Mouse (Mus musculus) CH12.LX (cell line): Measurements from ENCODE around the gene Trnp1. TPM values are rescaled to one million over a fixed set of nuclear protein-coding genes. Genes with fewer than 3 reads are reported as not detected.

Experiments
- DNase-seq: peaks from one replicate; pipeline ENCODE4 v3.0.0-alpha.2; 2013; ENCODE audit errors: extremely low read depth
- H3K27ac ChIP-seq: 2 replicates; pipeline ENCODE4 v1.5.1; 2012; ENCODE audit warnings: low read depth, mild to moderate bottlenecking, control low read depth, moderate library complexity; ENCODE audit not compliant: insufficient read depth
- H3K27me3 ChIP-seq: replicated peaks from 2 replicates; pipeline ENCODE3; 2012; ENCODE audit warnings: inconsistent platforms
- H3K36me3 ChIP-seq, 2 experiments: replicated peaks in 1 of 2; 2 replicates each; pipeline versions ENCODE3 to v1.6.1; 2012; ENCODE audit warnings: inconsistent platforms in 1 of 2, low read length in 1 of 2, mild to moderate bottlenecking in 1 of 2, mixed read lengths in 1 of 2, moderate library complexity in 1 of 2; ENCODE audit not compliant: control insufficient read depth in 1 of 2, insufficient read depth in 1 of 2
- H3K4me1 ChIP-seq, 2 experiments: 2 replicates each; pipeline ENCODE4 v1.6.1; 2012; ENCODE audit warnings: inconsistent platforms in 1 of 2, moderate library complexity in 1 of 2; ENCODE audit not compliant: insufficient read depth in 2 of 2, control insufficient read depth in 1 of 2
- H3K4me2 ChIP-seq: 2 replicates; pipeline ENCODE4 v1.6.1; 2012; ENCODE audit warnings: low read depth, mild to moderate bottlenecking, control low read depth; ENCODE audit not compliant: poor library complexity, insufficient read depth, severe bottlenecking
- H3K4me3 ChIP-seq, 3 experiments: fragments of 150-350 bp in 1 of 3; sonication (generic) in 1 of 3; replicated peaks in 1 of 3; 2 replicates each; pipeline versions ENCODE3 to v1.5.1; 2011 to 2012; ENCODE audit warnings: low read depth in 2 of 3, low read length in 2 of 3, mild to moderate bottlenecking in 2 of 3, moderate library complexity in 2 of 3, control low read depth in 1 of 3, improper control_type of control experiment in 1 of 3, inconsistent platforms in 1 of 3, mixed read lengths in 1 of 3; ENCODE audit not compliant: poor library complexity in 1 of 3
- H3K79me2 ChIP-seq: replicated peaks from 2 replicates; pipeline ENCODE4 v1.6.1; 2012; ENCODE audit warnings: mild to moderate bottlenecking, moderate library complexity; ENCODE audit not compliant: control insufficient read depth, poor library complexity, insufficient read depth, severe bottlenecking; ENCODE audit errors: extremely low read depth
- H3K9ac ChIP-seq: 2 replicates; pipeline ENCODE4 v1.6.1; 2012; ENCODE audit warnings: low read depth, mild to moderate bottlenecking, control low read depth, moderate library complexity; ENCODE audit not compliant: insufficient read depth
- H3K9me3 ChIP-seq: replicated peaks from 2 replicates; pipeline ENCODE3; 2012; ENCODE audit warnings: low read length, inconsistent platforms, mixed read lengths
- CHD1 ChIP-seq: IDR thresholded peaks from 2 replicates; pipeline ENCODE4 v1.6.1; 2012; ENCODE audit warnings: low read depth, low read length, improper control_type of control experiment, inconsistent platforms
- CTCF ChIP-seq, 2 experiments: IDR thresholded peaks in 1 of 2; conservative IDR thresholded peaks in 1 of 2; 2 replicates each; pipeline ENCODE4 v1.5.1; 2011 to 2012; ENCODE audit warnings: low read depth in 2 of 2, low read length in 2 of 2, improper control_type of control experiment in 1 of 2, inconsistent platforms in 1 of 2, mild to moderate bottlenecking in 1 of 2, moderate library complexity in 1 of 2
- ELF1 ChIP-seq: IDR thresholded peaks from 2 replicates; pipeline ENCODE4 v1.6.1; 2014; ENCODE audit warnings: low read depth, mild to moderate bottlenecking, inconsistent platforms, low read length, improper control_type of control experiment
- JUN ChIP-seq: IDR thresholded peaks from 2 replicates; pipeline ENCODE4 v1.6.1; 2011; ENCODE audit warnings: low read depth, mild to moderate bottlenecking, low read length, improper control_type of control experiment, moderate library complexity; ENCODE audit not compliant: insufficient read depth
- KAT2A ChIP-seq: IDR thresholded peaks from 2 replicates; pipeline ENCODE4 v1.6.1; 2012; ENCODE audit warnings: low read length, improper control_type of control experiment, inconsistent platforms; ENCODE audit not compliant: insufficient replicate concordance
- MAFK ChIP-seq: IDR thresholded peaks from 2 replicates; pipeline ENCODE4 v1.6.1; 2011; ENCODE audit warnings: low read length, improper control_type of control experiment; ENCODE audit not compliant: insufficient replicate concordance
- MXI1 ChIP-seq: IDR thresholded peaks from 2 replicates; pipeline ENCODE4 v1.6.1; 2011; ENCODE audit warnings: mild to moderate bottlenecking, low read depth, low read length, improper control_type of control experiment
- NELFE ChIP-seq: IDR thresholded peaks from 2 replicates; pipeline ENCODE4 v1.6.1; 2011; ENCODE audit warnings: low read depth, low read length, improper control_type of control experiment
- NRF1 ChIP-seq: IDR thresholded peaks from 2 replicates; pipeline ENCODE4 v1.6.1; 2014; ENCODE audit warnings: low read depth, mild to moderate bottlenecking, inconsistent platforms, low read length, improper control_type of control experiment, moderate library complexity
- PAX5 ChIP-seq: IDR thresholded peaks from 2 replicates; pipeline ENCODE4 v1.6.1; 2012; ENCODE audit warnings: low read length, inconsistent platforms, mixed read lengths
- POLR2A ChIP-seq: IDR thresholded peaks from 2 replicates; pipeline ENCODE4 v1.6.1; 2011; ENCODE audit warnings: low read depth, mild to moderate bottlenecking, improper control_type of control experiment, low read length
- POLR2AphosphoS2 ChIP-seq: IDR thresholded peaks from 2 replicates; pipeline ENCODE4 v1.6.1; 2011; ENCODE audit warnings: low read depth, low read length, improper control_type of control experiment
- RAD21 ChIP-seq: IDR thresholded peaks from 2 replicates; pipeline ENCODE4 v1.6.1; 2011; ENCODE audit warnings: low read depth, mild to moderate bottlenecking, low read length, improper control_type of control experiment, moderate library complexity
- SIN3A ChIP-seq: IDR thresholded peaks from 2 replicates; pipeline ENCODE4 v1.6.1; 2012; ENCODE audit warnings: low read length, improper control_type of control experiment, inconsistent platforms
- SMC3 ChIP-seq: IDR thresholded peaks from 2 replicates; pipeline ENCODE4 v1.6.1; 2011; ENCODE audit warnings: low read depth, low read length, improper control_type of control experiment
- TCF12 ChIP-seq: IDR thresholded peaks from 2 replicates; pipeline ENCODE4 v1.6.1; 2014; ENCODE audit warnings: low read depth, mild to moderate bottlenecking, inconsistent platforms, low read length, improper control_type of control experiment
- USF1 ChIP-seq: IDR thresholded peaks from 2 replicates; pipeline ENCODE4 v1.6.1; 2014; ENCODE audit warnings: low read depth, mild to moderate bottlenecking, inconsistent platforms, low read length, improper control_type of control experiment
- ZC3H11A ChIP-seq: IDR thresholded peaks from 2 replicates; pipeline ENCODE4 v1.6.1; 2012; ENCODE audit warnings: low read depth, mild to moderate bottlenecking, inconsistent platforms, low read length, improper control_type of control experiment
- ZNF384 ChIP-seq: IDR thresholded peaks from 2 replicates; pipeline ENCODE4 v1.6.1; 2012; ENCODE audit warnings: low read depth, low read length, improper control_type of control experiment, inconsistent platforms
- dilution Hi-C: fragments of 300-500 bp; cut with MboI; formaldehyde crosslinking; loops from 2 replicates; pipeline ENCODE4 v1.14.3; 2020; ENCODE audit warnings: low sequenced_read_pairs; ENCODE audit not compliant: extremely low pct_unique_long_range_greater_than_20kb, extremely low pct_ligation_motif_present
- in situ Hi-C: fragments of 300-500 bp; cut with MboI; formaldehyde crosslinking; loops from 3 replicates; pipeline ENCODE4 v1.14.3; 2019; ENCODE audit warnings: low sequenced_read_pairs, low pct_ligation_motif_present, low pct_unique_long_range_greater_than_20kb, mixed read lengths
- polyA plus RNA-seq: library from polyadenylated mRNA; unstranded; fragments of >175 nt; gene quantifications from 2 replicates; pipeline ENCODE4 v1.2.1, GENCODE M21; 2012; ENCODE audit warnings: low read depth; ENCODE audit not compliant: insufficient read length
- total RNA-seq, 2 experiments: library from RNA; depleted of rRNA; stranded (reverse); fragments of 300-350 nt in 1 of 2; fragments of >200 nt in 1 of 2; gene quantifications; 2 replicates each; pipeline ENCODE4 v1.2.3; 2012 to 2014

Gene Trnp1
- total and polyA plus RNA-seq, 3 experiments, result not detected

GRCm38 (mm10) chr4:133508990-133509389 is 10.6 kb upstream of the Trnp1 start:
- Histone ChIP-seq H3K27me3 (peaks cover 47% of the 10 kb centered on the region), H3K9me3 (no peaks in the 10 kb centered on the region), H3K4me3 (no peak overlapping the region), H3K27ac (no peak overlapping the region), H3K9ac (no peak overlapping the region), H3K4me1 (peaks cover 0 to 5% of the 10 kb centered on the region in 2 experiments; a peak in 1 of 4 replicates), H3K36me3 (no peaks in the 10 kb centered on the region), H3K79me2 (no peaks in the 10 kb centered on the region), H3K4me2 (no peak overlapping the region)
- no peak for TF ChIP-seq JUN
- TF ChIP-seq ELF1, result no peak
- TF ChIP-seq MAFK, result no peak
- TF ChIP-seq NRF1, result no peak
- no peak for TF ChIP-seq SIN3A
- TF ChIP-seq KAT2A, result no peak
- no peak for TF ChIP-seq CHD1
- TF ChIP-seq ZNF384, result no peak
- no peak for TF ChIP-seq RAD21
- TF ChIP-seq PAX5, result no peak
- DNase-seq, result no peak
- dilution Hi-C loops, result no loop called here
- in situ Hi-C loops, result no loop called here

- no peak for DNase-seq
- dilution Hi-C loops, result no loop called here
Measured at GRCm38 (mm10) chr4:133506573-133506972, 8.2 kb upstream of the Trnp1 start.

More at GRCm38 (mm10) chr4:133506573-133506972, 8.2 kb upstream of the Trnp1 start:
- Histone ChIP-seq H3K36me3 (no peaks in the 10 kb centered on the region), H3K4me2 (no peak overlapping the region), H3K9ac (no peak overlapping the region), H3K27me3 (peaks cover 66% of the 10 kb centered on the region), H3K27ac (no peak overlapping the region), H3K9me3 (no peaks in the 10 kb centered on the region), H3K79me2 (no peaks in the 10 kb centered on the region), H3K4me3 (no peak overlapping the region), H3K4me1 (peaks cover 0 to under 1% of the 10 kb centered on the region in 2 experiments; a peak in 2 of 4 replicates)
- in situ Hi-C loops, result no loop called here
- TF ChIP-seq RAD21 (no peak), USF1 (no peak), TCF12 (no peak), CTCF (conservative IDR thresholded peaks at IDR 0.05 in 1 of 2, IDR thresholded peaks at IDR 0.05 in 1 of 2; ENCODE audit: low read depth in 2 of 2, low read length in 2 of 2) (no peak), POLR2AphosphoS2 (no peak), NELFE (no peak), PAX5 (no peak), SMC3 (no peak), MXI1 (no peak), POLR2A (no peak), ZC3H11A (no peak)
